Mouse (Mus musculus) cerebellum, postnatal 25 days (tissue): ENCODE data around the gene Hoxa3.

Experiments used
- DNase-seq, 2 experiments: peaks; one replicate each; pipeline ENCODE4 v3.0.0; 2021; ENCODE audit warnings: mixed read lengths in 2 of 2

Gene Hoxa3

DNA sequence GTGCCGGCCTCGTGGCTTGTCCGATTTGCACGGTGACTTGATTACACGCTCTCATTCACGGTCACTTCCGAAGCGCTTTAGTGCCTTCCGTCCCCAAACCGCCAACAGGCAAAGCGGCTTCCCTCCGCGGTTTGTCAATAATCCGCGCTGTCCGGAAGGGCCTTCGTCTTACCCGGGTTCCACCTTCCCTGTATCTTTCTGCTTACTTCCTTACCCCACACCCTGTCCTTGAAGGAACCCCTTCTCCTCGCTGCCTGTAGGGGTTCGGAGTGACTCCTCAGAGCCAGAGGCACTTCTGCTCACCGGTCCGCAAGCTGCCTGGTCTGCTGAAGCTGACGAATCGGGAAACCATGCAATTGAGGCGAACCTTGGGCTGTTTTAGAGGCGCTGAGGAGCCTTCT is 33.3 kb upstream of the Hoxa3 start:
- DNase-seq: no peak

DNA sequence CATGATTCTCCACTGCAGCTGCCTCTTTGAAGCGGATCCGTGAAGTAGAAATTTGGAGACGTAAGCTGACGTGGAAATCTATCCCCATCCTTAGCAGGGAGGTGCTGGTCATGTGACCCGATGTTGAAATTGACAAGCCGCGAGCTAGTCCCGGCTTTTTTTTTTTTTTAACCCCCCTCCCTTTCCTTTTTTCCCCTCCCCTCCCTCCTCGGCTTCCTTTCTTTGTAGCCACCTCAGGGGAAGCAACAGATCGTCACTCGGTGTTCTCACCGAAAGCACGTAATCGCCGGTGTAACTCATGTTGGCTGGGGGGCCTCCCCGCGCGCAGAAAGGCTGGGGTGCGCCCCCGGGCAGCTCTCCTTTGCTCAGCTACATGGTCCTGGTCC is 32.6 kb upstream of the Hoxa3 start, which contains the start of gene Hoxa11:
Gene Hoxa11, minus strand, starts transcription at position 54 of the 386 bp plus-strand sequence.
- no peak for DNase-seq

DNA sequence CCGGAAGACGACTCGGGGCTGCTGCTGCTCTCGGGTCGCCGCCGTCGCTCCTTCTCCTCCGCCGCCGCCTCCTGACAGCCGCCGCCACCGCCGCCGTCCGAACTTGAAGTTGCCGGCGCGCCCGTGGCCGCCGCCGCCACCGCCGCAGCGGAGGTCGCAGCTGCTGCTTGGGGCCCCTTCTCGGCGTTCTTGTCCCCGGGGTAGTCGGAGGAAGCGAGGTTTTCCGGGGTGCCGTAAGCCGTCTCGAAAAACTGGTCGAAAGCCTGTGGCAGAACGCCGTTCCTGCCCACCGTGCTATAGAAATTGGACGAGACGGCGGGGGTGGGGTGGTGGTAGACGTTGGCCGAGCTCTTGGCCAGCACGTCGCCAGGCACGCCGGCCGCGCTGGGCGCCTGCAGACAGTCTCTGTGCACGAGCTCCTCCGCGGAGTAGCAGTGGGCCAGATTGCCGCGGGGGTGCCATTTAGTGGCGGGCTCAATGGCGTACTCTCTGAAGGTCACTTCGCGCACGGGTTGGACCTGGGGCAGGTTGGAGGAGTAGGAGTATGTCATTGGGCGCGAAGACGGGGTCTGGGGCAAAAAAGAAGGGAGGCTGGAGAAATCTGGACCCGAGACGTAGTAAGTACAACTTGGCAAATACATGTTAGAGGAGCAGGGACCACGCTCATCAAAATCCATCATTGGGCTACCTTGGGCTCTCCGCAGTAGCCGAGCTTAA is 32.1 kb upstream of the Hoxa3 start:
- no peak for DNase-seq

DNA sequence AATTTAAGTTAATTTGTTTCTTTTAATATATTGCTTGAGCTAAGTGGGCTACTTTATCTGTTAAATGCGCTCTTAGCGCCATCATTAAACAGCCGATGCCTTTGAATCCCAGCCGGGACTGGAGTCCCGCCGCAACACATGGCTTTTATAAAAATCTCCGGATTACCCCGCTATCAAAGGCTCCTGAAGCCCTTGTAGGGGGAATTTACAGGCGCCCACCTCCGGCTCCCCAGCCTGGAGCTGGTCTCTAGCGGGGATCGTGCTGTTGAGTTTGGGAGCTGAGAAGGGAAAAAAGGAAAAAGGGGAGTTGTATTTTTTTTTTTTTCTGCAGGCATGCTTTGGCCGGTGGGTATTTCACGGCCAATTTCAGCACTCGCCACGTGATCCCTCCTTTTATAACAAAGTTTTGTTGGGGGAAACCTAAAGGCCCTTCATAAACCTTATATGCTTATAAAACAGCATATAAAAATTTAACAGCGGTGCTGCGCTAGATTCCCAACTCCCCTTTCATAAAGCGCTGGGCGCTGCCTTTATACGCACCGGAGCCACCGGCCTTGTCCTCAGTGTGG is 31.4 kb upstream of the Hoxa3 start:
- DNase-seq: no peak

DNA sequence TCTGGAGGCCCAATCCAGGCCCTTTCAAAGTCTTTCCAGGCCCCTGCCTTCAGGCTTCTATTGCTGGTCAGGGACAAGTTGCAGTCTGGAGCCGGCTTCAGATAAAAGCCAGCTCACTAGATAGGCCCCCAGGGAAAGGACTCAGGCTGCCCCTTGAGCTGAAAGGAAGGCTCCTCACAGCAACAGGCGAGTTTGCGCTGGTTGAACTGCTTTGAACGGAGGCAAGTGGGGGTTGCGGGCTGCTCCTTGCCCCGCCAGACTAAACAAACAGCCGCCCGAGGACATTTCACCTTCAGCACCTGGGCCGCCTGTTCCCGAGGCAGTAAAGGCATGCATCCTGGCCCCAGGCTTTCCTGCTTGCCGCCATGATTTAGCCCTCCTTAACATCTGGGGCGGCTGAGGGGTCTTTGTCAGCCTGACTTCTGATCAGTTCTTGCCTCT is 30.6 kb upstream of the Hoxa3 start:
- no peak for DNase-seq

DNA sequence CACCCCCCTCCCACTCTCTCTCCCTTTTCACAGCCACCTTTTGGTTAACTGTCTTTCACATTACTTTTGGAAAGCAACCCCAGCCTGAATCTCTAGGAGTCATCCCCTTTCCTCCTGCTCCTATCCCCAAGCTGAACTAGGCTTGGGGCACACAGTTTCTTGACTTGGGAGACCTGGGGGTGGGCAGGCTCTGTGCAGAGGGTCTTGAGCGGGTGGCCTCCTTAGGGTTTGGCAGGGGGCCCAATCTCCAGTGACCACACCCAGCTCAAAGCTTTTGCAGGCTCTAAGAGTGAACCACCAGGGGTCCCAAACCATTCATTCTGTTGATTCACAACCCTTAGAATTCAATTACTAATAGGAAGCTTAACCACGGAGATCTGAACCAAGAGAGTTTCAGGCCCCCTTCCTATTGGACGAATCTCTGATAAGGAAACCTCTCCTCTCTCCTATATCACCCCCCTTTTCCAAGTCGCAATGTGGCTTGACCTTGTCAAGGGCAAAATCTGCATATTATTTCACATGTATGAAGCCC is 29.7 kb upstream of the Hoxa3 start:
- no peak for DNase-seq

DNA sequence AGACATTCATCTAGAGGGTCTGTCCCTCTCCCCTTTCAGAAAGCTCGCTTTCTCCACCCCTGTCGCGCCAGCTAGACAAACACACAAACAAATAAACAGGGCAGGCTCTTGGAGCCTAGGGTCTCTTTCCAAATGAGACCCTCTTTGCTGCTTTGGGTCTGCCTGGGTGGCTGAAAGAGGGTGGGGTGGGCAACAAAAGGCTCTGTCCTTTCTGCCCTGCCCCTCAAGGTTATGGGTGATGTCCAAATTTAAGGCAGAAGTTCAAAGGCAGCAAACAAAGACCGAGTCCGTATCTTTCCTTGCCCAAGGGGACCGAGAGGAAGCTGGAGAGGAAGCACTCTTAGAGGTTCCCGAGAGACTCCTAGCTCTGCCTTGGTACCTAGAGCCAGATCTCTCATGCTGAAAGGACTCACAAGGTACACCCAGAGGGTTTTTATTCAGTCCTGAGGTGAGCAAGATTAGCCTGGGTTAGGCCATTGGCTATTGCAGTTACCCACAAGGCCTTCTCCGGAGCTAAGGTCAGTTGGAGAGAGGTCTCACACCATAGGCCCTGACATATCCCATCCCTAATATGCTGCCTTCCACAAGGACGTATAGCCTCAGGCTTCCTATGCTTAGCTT is 28.0 kb upstream of the Hoxa3 start:
- no peak for DNase-seq

DNA sequence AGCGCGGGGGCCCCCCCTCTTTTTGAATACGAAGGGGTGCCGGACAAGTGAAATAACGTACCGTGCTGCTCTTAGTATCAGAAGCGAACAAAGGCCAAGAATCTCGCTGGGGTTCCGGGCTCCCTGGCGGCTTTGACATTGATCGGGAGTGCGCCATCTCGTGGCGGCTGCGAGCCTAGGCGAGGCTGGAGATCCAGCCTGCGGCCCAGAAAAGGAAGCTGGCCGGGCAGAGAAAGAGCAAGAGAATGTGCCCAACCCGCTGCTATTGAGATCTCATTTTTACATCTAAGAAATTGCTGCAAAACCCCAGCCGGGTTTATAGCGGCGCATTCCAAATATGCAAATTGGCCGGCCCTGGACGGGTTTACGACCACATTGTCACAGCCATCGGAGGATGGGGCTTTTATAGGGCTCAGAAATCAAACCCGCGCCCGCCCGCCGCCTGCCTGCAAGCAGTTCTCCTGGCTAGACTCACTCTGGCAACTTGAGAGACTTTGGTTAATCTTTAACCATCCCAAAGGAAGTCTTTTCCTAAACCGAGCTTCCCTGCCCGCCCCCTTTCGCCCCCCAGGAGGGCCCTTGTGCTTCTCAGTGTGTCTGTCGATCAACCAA is 27.4 kb upstream of the Hoxa3 start, which contains the start of gene Hoxa10:
Gene Hoxa10, minus strand, starts transcription at position 466 of the 612 bp plus-strand sequence.
- peak in 1 of 2 experiments; percentile 61 for DNase-seq

DNA sequence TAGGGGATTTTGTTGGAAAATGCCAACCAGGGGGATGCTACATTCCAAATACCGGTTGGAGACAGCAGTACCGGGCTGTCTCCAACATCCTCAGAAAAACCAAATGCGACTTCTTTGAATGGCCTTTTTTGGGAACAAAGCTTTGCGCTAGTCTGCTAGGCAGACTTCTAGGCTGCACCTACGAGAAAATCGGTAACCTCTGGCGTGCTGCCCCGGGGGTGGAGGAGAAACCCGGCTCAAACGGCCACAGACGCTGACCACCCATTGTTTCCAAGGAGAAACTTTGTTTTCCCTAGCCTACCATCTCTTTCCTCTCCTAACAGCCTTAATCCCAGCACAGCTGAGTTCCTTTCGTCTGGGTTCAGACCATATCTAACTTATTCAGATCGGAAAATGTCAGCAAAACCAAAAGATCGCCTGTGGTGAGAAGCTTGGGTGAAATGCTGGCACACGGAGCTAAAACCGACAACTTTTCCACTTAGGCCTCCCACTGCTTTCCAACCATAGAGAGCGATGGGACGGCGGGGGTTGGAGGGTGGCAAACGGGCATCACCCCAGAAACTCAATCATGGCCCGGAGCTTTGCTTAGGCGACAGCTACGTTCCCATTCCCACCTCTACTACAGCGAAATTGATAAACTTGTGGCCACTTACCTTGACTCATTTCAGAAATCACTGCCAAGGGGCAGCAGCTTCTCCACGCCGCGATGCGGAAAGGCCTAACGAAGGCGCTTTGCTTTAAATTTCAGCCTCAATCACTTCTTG is 26.7 kb upstream of the Hoxa3 start:
- DNase-seq: no peak

DNA sequence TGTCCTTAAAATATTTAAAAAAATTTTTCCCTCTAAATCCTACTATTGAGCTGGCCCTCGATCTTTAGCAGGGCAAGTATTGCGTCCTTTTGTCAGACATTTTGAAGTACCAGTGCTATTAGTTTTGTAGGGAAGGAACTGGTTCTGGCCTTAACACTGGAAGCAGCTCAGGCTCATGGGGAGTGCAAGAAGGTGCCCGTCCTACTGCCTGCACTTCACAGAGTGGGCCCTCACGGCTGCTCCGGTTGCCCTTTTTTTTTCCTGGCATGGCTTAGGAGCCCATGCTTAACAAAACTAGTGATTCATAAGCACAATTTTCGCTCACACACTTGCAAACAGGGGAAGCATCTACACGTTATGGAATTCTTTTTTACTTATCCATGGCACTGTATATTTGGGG is 25.8 kb upstream of the Hoxa3 start:
- no peak for DNase-seq

DNA sequence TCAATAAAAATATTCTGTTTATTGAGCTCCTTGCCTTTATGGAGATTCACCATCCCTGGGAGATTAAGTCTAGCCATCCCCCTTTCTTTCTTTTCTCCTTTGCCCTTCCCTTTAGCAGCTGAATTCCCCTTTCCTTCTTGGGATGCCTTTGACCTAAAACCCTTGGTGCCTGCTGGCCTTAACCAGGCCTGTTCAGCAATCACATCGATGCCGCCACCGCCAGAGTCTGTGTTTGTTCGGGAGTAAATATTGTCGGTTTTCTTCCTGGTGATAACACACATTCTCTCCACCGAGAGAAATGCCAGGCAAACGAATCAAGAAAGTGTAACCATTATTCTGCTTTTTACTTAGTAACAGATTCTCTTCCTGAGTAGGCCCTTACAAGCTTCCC is 25.0 kb upstream of the Hoxa3 start:
- DNase-seq: no peak

DNA sequence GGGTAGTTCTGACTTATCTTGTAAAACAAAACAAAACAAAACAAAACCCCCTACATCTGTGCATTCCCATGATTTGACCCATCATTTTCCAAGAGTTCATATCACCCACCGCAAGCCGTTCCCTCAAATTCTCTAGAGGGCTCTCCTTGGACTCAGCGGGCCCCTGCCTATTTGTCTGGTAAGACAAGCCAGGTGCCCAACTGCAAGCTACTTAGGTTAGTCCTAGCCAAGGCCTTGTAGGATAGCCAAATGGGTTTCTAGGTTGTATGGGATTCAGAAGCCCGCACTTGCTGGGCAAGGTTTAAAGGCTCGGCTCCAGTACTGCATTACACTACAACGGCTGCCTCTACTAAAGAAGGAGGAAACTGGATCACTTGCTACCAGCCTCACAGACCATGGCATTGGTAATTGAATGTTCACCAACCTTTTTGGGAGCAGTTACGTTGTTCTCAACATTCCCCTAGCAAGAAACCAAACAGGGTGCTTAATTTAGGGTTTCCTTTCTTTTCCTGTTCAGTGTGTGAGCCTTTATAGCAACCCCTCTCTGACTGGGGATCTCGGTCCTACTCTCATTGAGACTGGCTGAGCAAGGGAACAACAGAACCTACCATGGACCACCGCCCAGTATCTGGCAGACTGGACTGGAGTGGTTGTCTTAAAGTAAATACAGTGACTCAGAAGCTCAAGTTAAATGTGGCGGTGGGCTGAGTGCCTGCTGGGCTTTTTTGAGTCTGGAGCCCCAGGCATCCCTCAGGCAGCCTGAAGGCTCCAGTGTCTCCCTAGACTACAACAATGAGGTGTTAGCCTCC is 24.4 kb upstream of the Hoxa3 start:
- DNase-seq: no peak

DNA sequence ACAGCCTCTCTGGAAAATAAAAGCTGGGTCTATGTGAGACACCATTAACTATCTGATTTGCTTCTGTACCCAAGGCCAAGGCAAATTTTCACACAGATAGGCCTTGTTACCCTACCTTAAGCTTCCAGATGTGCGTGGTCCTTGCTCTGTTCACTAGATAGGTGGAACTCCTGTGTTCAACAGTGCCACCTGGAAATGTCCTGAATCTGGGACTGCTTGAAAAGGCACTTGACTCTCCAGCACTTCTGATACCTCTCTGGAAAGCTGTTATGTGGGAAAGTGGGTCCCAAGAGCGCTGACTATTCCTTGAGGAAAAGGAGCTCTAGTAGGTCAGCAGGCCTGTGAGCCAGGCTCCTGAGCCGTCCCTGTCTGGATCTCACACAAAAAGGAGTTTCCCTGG is 23.7 kb upstream of the Hoxa3 start:
- DNase-seq: no peak

DNA sequence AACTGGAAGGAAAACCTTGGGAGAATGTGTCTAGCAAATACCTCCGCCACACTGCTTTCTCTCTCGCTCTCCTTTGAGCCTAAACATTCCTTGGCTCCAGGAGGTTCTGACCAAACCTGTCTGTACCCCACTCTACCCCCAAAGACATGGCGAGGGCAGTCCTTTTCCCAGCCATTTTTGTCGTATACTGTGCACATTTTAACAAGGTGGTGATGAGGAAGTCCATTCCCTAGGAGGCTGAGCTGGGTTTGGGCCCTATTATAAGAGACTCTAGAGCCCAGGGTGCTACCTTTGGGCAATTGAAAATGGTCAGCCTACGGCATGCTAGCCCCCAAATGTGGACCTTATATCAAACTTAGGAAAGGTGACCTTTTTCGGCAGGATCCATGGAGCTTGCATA is 22.7 kb upstream of the Hoxa3 start:
- no peak for DNase-seq

DNA sequence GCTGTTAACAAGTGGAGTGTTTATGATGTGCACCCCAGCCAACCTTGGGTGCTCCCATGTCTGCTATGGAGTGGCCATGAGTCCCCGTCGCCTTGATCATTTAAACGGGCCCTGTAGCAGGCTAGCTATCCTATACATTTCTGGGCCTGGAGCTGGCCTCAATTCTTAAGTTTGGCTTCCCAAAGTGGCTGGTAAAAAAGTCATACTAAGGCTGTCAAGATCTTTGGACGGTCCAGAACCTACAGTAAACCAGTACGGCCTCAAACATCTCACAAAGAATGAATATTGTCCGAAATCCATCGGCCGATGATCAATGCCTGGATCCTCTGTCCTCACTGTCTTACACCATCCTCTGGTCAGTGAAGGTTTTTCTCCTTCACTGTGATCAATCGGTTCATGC is 22.1 kb upstream of the Hoxa3 start:
- DNase-seq: no peak

DNA sequence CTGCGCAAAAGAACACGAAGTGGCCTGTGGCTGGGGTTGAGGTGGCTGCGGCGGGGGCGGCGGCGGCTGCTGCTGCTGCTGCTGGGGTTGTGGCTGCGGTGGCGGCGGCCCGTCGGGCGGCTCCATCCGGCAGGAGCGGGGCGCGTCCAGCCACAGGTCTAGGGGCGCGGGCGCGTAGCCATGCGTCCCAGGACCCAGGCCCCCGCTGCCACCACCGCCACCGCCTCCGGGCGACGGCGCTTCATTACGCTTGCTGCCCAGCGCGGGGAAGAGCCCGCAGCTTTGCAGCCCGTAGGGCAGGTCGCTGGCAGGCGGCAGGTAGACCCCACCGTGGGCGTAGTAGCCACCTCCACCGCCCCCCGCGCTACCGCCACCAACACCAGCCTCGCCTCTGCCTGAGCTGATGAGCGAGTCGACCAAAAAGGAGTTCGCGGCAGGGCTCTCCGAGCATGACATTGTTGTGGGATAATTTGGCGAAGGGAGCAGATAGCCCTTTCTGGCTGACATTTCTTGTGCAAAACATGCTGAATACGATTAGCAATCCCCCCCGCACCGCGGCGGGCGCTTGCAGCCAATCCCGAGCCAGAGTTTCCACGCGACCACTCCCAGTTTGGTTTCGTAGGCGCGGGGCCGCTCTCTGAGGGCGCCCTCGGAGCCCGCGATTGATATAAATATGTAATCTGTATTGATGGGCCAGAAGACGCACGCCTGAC is 21.4 kb upstream of the Hoxa3 start:
- no peak for DNase-seq

DNA sequence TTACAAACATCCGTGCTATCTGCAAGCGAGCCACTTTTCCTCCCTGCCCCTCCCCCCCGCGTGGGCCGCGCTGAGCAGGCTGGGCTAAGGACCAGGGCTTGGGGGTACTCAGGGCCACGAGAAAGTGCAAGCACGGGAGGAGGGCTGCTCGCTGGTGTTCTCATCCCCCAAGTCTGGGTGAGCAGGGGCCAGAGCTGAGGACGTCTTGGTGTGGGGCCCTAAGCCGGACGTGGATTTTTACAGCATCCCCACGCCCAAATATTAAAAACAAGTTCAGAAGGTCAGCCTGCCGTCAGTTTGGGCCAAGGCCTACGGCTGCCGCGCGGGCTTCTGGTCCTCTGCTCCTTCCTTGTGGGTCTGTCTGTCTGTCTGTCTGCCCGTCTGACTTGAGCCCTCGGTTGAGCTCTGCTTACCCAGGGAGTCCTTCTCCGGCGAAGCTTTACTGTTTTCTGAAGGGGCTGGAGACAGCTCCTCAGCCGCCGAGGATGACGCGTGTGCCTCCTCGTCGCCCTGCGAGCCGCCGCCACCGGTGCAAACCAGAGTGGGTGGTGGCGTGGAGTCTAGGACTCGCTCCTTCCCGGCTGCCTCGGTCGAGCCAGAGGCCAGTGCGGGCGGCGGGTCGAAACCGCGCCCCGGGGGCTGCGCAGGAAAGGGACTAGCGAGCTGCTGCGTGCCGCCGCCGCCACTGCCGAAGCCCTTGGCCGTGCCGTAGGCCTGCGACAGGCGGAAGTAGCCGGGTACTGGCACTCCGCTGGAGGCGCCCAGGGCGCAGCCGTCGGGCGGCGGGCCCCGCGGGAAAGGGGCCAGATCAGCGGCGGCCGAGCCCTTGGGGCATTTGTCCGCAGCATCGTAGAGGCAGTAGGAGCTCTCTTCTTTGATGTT is 20.7 kb upstream of the Hoxa3 start:
- no peak for DNase-seq

DNA sequence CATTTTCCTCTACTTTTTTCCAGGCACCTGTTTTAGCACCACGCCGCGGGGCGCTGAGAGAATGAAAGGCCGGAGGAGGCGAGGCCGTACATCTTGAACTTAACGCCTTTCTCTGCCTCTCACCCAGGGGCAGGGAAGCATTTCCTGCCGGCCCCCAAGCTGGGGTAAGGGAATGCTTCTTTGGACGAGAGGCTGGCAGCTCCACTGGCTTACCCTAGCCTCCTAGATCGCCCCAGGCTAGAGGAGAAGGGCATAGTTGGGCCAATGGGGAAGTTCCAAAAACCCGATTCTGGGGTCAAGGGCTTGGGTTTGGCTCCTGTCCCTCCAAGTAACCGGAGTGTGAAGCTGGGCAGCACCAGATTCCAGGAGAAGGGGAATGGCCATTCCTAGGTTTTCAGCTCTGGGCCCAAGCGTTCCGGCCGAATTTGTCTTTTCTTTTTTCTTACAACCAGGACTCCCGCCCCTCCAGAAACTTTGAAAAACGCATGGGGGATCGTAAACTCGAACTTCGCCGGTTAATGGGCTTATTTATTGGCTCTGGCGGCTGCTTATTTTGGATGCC is 19.9 kb upstream of the Hoxa3 start:
- DNase-seq: no peak

DNA sequence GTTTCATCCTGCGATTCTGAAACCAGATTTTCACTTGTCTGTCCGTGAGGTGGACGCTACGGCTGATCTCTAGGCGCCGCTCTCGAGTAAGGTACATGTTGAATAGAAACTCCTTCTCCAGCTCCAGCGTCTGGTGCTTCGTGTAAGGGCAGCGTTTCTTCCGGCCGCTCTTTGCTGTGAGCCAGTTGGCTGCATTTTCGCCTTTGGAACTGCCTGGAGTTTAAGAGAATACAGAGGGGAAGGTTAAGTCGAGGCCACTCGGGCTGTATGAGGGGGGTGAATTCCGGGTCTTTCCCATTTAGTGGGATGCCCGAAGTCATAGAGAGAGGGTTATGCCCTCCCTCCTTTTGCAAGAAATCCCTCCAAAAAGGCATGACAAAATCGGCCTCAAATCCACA is 19.4 kb upstream of the Hoxa3 start:
- no peak for DNase-seq
